ENCODE assay signal across 8 mouse cellular contexts in genomic region chr6:72185893-72186490, GRCm38 (mm10). TPM values are rescaled to one million over a fixed set of nuclear protein-coding genes. Genes with fewer than 3 reads are reported as not detected.
DNase-seq lines count a peak whose midpoint lies in the region; ATAC-seq and TF ChIP-seq lines count a peak whose summit lies in the region.

No protein-coding gene starts in this region.

- peak; percentile 18 for DNase-seq in brain, embryonic 18.5 days (ENCODE audit: low read depth, low spot score)
- peak; percentile 55 for DNase-seq in heart, postnatal 0 days (ENCODE audit: low spot score)
- DNase-seq in kidney, postnatal 36 days, result peak; percentile 74 to 93
- DNase-seq in liver, postnatal 0 days, result peak; percentile 85
- peak; percentile 37 to 41 for DNase-seq in thymus, adult 18-20 months

- no peaks in the 10 kb centered on the region for H3K9me3 ChIP-seq in E14TG2a.4 (ENCODE audit: low read length)
- no peaks in the 10 kb centered on the region for H3K9me3 ChIP-seq in heart, postnatal 0 days (replicated peaks; ENCODE audit: control insufficient read depth, low read length)
- no peaks in the 10 kb centered on the region for H3K9me3 ChIP-seq in liver, postnatal 0 days (ENCODE audit: low read length)
- H3K9me3 ChIP-seq in neural tube, embryonic 15.5 days (replicated peaks), result no peaks in the 10 kb centered on the region

- no peaks in the 10 kb centered on the region for H3K36me3 ChIP-seq in E14TG2a.4 (ENCODE audit: insufficient read depth, low read length)
- no peaks in the 10 kb centered on the region for H3K36me3 ChIP-seq in heart, postnatal 0 days (replicated peaks; ENCODE audit: control insufficient read depth, insufficient read depth, low read length)
- no peaks in the 10 kb centered on the region for H3K36me3 ChIP-seq in liver, postnatal 0 days (replicated peaks; ENCODE audit: insufficient read depth, low read length)
- H3K36me3 ChIP-seq in neural tube, embryonic 15.5 days, result no peaks in the 10 kb centered on the region

- peak; percentile 77 for ATAC-seq in erythroid progenitor cell, adult 5-6 weeks (replicated peaks; ENCODE audit: low FRiP score, poor library complexity, severe bottlenecking)
- peak; percentile 54 for ATAC-seq in heart, postnatal 0 days (ENCODE audit: insufficient read depth, low read depth)
- peak; percentile 62; the same call in 1 of the 2 replicates for ATAC-seq in liver, postnatal 0 days
- ATAC-seq in neural tube, embryonic 15.5 days (ENCODE audit: low FRiP score), result peak; percentile 73

- no peak overlapping the region for H3K9ac ChIP-seq in heart, postnatal 0 days (replicated peaks; ENCODE audit: low read depth, low read length)
- no peak overlapping the region for H3K9ac ChIP-seq in liver, postnatal 0 days (replicated peaks)
- no peak overlapping the region for H3K9ac ChIP-seq in neural tube, embryonic 15.5 days (replicated peaks)

- peaks cover 39% of the 10 kb centered on the region for H3K27me3 ChIP-seq in E14TG2a.4 (ENCODE audit: insufficient read depth, low read length)
- H3K27me3 ChIP-seq in heart, postnatal 0 days (ENCODE audit: control insufficient read depth, insufficient read depth, low read length), result no peaks in the 10 kb centered on the region
- peaks cover 34% of the 10 kb centered on the region for H3K27me3 ChIP-seq in liver, postnatal 0 days (ENCODE audit: insufficient read depth, low read length)
- H3K27me3 ChIP-seq in neural tube, embryonic 15.5 days (replicated peaks), result peaks cover 40% of the 10 kb centered on the region

- TF ChIP-seq CTCF in E14TG2a.4 (conservative IDR thresholded peaks at IDR 0.05; ENCODE audit: low read length), result peak; percentile 79
- TF ChIP-seq CTCF in heart, postnatal 0 days (IDR thresholded peaks at IDR 0.05; ENCODE audit: low read depth), result peak; percentile 98
- peak; percentile 97 for TF ChIP-seq CTCF in liver, postnatal 0 days (IDR thresholded peaks at IDR 0.05; ENCODE audit: low read depth)

- no peak overlapping the region for H3K4me2 ChIP-seq in heart, postnatal 0 days (ENCODE audit: low read depth, low read length)
- no peak overlapping the region for H3K4me2 ChIP-seq in liver, postnatal 0 days (ENCODE audit: low read depth, low read length)
- no peak overlapping the region for H3K4me2 ChIP-seq in neural tube, embryonic 15.5 days

- H3K4me3 ChIP-seq in E14TG2a.4 (replicated peaks; ENCODE audit: low read length), result no peak overlapping the region
- no peak overlapping the region for H3K4me3 ChIP-seq in heart, postnatal 0 days (ENCODE audit: low read depth, low read length)
- no peak overlapping the region for H3K4me3 ChIP-seq in liver, postnatal 0 days (ENCODE audit: low read depth, low read length)
- H3K4me3 ChIP-seq in neural tube, embryonic 15.5 days (replicated peaks), result no peak overlapping the region

- H3K27ac ChIP-seq in heart, postnatal 0 days (ENCODE audit: low read depth), result no peak overlapping the region
- H3K27ac ChIP-seq in liver, postnatal 0 days (ENCODE audit: low read depth), result no peak overlapping the region
- no peak overlapping the region for H3K27ac ChIP-seq in neural tube, embryonic 15.5 days (replicated peaks)

- no peak for TF ChIP-seq EP300 in heart, postnatal 0 days (IDR thresholded peaks at IDR 0.05; ENCODE audit: low read depth)
- no peak for TF ChIP-seq EP300 in liver, postnatal 0 days (IDR thresholded peaks at IDR 0.05; ENCODE audit: low read depth)

- peaks cover 26% of the 10 kb centered on the region for H3K4me1 ChIP-seq in E14TG2a.4 (replicated peaks; ENCODE audit: low read depth, low read length)
- H3K4me1 ChIP-seq in heart, postnatal 0 days (ENCODE audit: control insufficient read depth, insufficient read depth), result peaks cover 10% of the 10 kb centered on the region; the same call in 1 of the 2 replicates
- H3K4me1 ChIP-seq in liver, postnatal 0 days (ENCODE audit: insufficient read depth), result no peaks in the 10 kb centered on the region
- H3K4me1 ChIP-seq in neural tube, embryonic 15.5 days, result peaks cover 22% of the 10 kb centered on the region

- WGBS in heart, postnatal 0 days, result 2% methylated on average over 6 of the region's 6 CpGs
- 4% methylated on average over 6 of the region's 6 CpGs for WGBS in liver, postnatal 0 days (ENCODE audit: insufficient replicate concordance)
- 6% methylated on average over 6 of the region's 6 CpGs for WGBS in neural tube, embryonic 15.5 days

RNA-seq across cellular contexts. Expression of gene Atoh8, which starts 49.4 kb away (rescaled TPM):
- total RNA-seq in erythroid progenitor cell, adult 5-6 weeks (2015; ENCODE audit: low replicate concordance), result not detected in 2 replicates
- total RNA-seq in erythroid progenitor cell, adult 5-6 weeks (2017; ENCODE audit: low replicate concordance), result not detected in 2 replicates
- total RNA-seq in heart, postnatal 0 days (2014; rRNA removed; ENCODE audit: low replicate concordance), result 4.5 and 14.7 TPM in 2 replicates
- 7.1 and 8.6 TPM in 2 replicates for polyA plus RNA-seq in heart, postnatal 0 days (2015; fragmentation: Nextera tagmentation; extraction: Ambion mirVana)
- 0.96 and 1.3 TPM in 2 replicates for polyA plus RNA-seq in liver, postnatal 0 days (2015; fragmentation: Nextera tagmentation; extraction: Ambion mirVana)
- 3.1 and 5.1 TPM in 2 replicates for polyA plus RNA-seq in neural tube, embryonic 15.5 days (2015; fragmentation: Nextera tagmentation; extraction: Ambion mirVana)

Comparison
In these comparisons a context has a peak if more than half of its experiments do, and no peak if none do; other contexts are left out.
1. DNase-seq: peak in every context shown above with its lines; median percentile 85 in liver, postnatal 0 days; 84 in kidney, postnatal 36 days; 55 in heart, postnatal 0 days; 39 in thymus, adult 18-20 months; 18 in brain, embryonic 18.5 days.